Mouse (Mus musculus) spleen, postnatal 4 days (tissue): Measurements from ENCODE around the gene Fancc.

Experiments
- DNase-seq, 2 experiments: peaks; one replicate each; pipeline ENCODE4 v3.0.0; 2022; ENCODE audit warnings: low spot score in 2 of 2

Fancc gene

GRCm38 (mm10) chr13:63247041-63247440, 250.0 kb downstream of the Fancc start:
- DNase-seq, result no peak

- no peak for DNase-seq
These were observed 250.6 kb downstream of the Fancc start for GRCm38 (mm10) chr13:63246332-63246940.

GRCm38 (mm10) chr13:63245812-63246211, 251.3 kb downstream of the Fancc start:
- DNase-seq, result no peak

- DNase-seq, result no peak
These were observed 251.9 kb downstream of the Fancc start for GRCm38 (mm10) chr13:63245218-63245617.

GRCm38 (mm10) chr13:63244425-63244824, 252.7 kb downstream of the Fancc start:
- DNase-seq, result no peak

GRCm38 (mm10) chr13:63243586-63243985, 253.5 kb downstream of the Fancc start:
- DNase-seq, result no peak

GRCm38 (mm10) chr13:63242401-63243192, 254.5 kb downstream of the Fancc start:
- no peak for DNase-seq

- no peak for DNase-seq
These were observed 255.4 kb downstream of the Fancc start for GRCm38 (mm10) chr13:63241665-63242064.

- DNase-seq, result no peak
These were observed 256.2 kb downstream of the Fancc start for GRCm38 (mm10) chr13:63240835-63241234.

- peak; percentile 81 to 91 for DNase-seq
These were observed 257.0 kb downstream of the Fancc start for GRCm38 (mm10) chr13:63239877-63240671.

- DNase-seq, result no peak
These were observed 257.7 kb downstream of the Fancc start for GRCm38 (mm10) chr13:63239301-63239804.

GRCm38 (mm10) chr13:63238045-63238444, 259.0 kb downstream of the Fancc start:
- DNase-seq, result no peak

- no peak for DNase-seq
These were observed 260.8 kb downstream of the Fancc start for GRCm38 (mm10) chr13:63236159-63236893.

- no peak for DNase-seq
These were observed 261.5 kb downstream of the Fancc start for GRCm38 (mm10) chr13:63235551-63235950.
